Mouse (Mus musculus) bone marrow, adult 2 months (tissue): ENCODE measurements around the gene Ofcc1. TPM values are rescaled to one million over a fixed set of nuclear protein-coding genes. Genes with fewer than 3 reads are reported as not detected.

ENCODE experiments used
- H3K27ac ChIP-seq: fragments of 200-500 bp; 2 replicates; pipeline ENCODE4 v1.5.1; 2012; ENCODE audit warnings: low read depth, mild to moderate bottlenecking, control low read depth, inconsistent platforms, low read length; ENCODE audit not compliant: control insufficient read depth, poor library complexity, insufficient read depth
- H3K4me1 ChIP-seq: fragments of 200-500 bp; 2 replicates; pipeline ENCODE4 v1.6.1; 2011; ENCODE audit warnings: low read length; ENCODE audit not compliant: control insufficient read depth, insufficient read depth
- H3K4me3 ChIP-seq: fragments of 200-500 bp; replicated peaks from 2 replicates; pipeline ENCODE3; 2011; ENCODE audit warnings: mild to moderate bottlenecking, low read depth, low read length, control low read depth; ENCODE audit not compliant: control insufficient read depth
- CTCF ChIP-seq: fragments of 200-500 bp; IDR thresholded peaks from 2 replicates; pipeline ENCODE4 v1.5.1; 2011; ENCODE audit warnings: low read length, control low read depth; ENCODE audit not compliant: control insufficient read depth, insufficient read depth
- POLR2A ChIP-seq: fragments of 200-500 bp; IDR thresholded peaks from 2 replicates; pipeline ENCODE4 v1.6.1; 2011; ENCODE audit warnings: low read depth, mild to moderate bottlenecking, control low read depth, low read length, borderline replicate concordance; ENCODE audit not compliant: control insufficient read depth
- WGBS: fragments of 180-500 bp; shearing (Covaris S2); methylation state at CpG from one replicate; pipeline ENCODE4 v1.1.7; 2018; 5-methylcytosine and 5-hydroxymethylcytosine counted together
- polyA plus RNA-seq: library from polyadenylated mRNA; stranded (reverse); fragments of >200 nt; gene quantifications from 2 replicates; pipeline ENCODE4 v1.2.4, GENCODE M21; 2011; ENCODE audit warnings: low replicate concordance; ENCODE audit not compliant: missing spikeins, insufficient read depth, insufficient read length

Gene Ofcc1
- polyA plus RNA-seq, 1 experiment = not detected

GRCm38 (mm10) chr13:40023201-40023777 is 338.0 kb downstream of the Ofcc1 start:
- Histone ChIP-seq H3K27ac (no peak overlapping the region), H3K4me3 (no peak overlapping the region), H3K4me1 (no peaks in the 10 kb centered on the region)
- WGBS = 80% methylated on average over 8 of the region's 8 CpGs
- TF ChIP-seq POLR2A (no peak), CTCF (no peak)

GRCm38 (mm10) chr13:40022609-40023008 is 338.6 kb downstream of the Ofcc1 start:
- no peaks in the 10 kb centered on the region for H3K4me1 ChIP-seq
- WGBS = 50% methylated on average over 1 of the region's 1 CpGs
- TF ChIP-seq CTCF = no peak
- H3K4me3 ChIP-seq = no peak overlapping the region
- H3K27ac ChIP-seq = no peak overlapping the region

- Histone ChIP-seq H3K4me3 (no peak overlapping the region), H3K4me1 (no peaks in the 10 kb centered on the region), H3K27ac (no peak overlapping the region)
- 84% methylated on average over 8 of the region's 8 CpGs for WGBS
- TF ChIP-seq POLR2A = no peak
- no peak for TF ChIP-seq CTCF
These were observed 361.0 kb downstream of the Ofcc1 start for GRCm38 (mm10) chr13:40000236-40000635.

GRCm38 (mm10) chr13:39997901-39998300 is 363.3 kb downstream of the Ofcc1 start:
- H3K4me3 ChIP-seq = no peak overlapping the region
- TF ChIP-seq POLR2A (no peak), CTCF (no peak)
- 62% methylated on average over 4 of the region's 4 CpGs for WGBS
- H3K27ac ChIP-seq = no peak overlapping the region
- H3K4me1 ChIP-seq = no peaks in the 10 kb centered on the region

- Histone ChIP-seq H3K4me3 (no peak overlapping the region), H3K4me1 (no peaks in the 10 kb centered on the region), H3K27ac (no peak overlapping the region)
- WGBS = 84% methylated on average over 18 of the region's 18 CpGs
- TF ChIP-seq CTCF (no peak), POLR2A (no peak)
These were observed 381.8 kb downstream of the Ofcc1 start for GRCm38 (mm10) chr13:39979294-39980061.

GRCm38 (mm10) chr13:39968349-39969016 is 392.8 kb downstream of the Ofcc1 start:
- WGBS = 72% methylated on average over 8 of the region's 8 CpGs
- H3K27ac ChIP-seq = no peak overlapping the region
- TF ChIP-seq POLR2A (no peak), CTCF (no peak)
- H3K4me3 ChIP-seq = no peak overlapping the region
- H3K4me1 ChIP-seq = no peaks in the 10 kb centered on the region

GRCm38 (mm10) chr13:39957226-39957625 is 404.0 kb downstream of the Ofcc1 start:
- H3K4me1 ChIP-seq = no peaks in the 10 kb centered on the region
- WGBS = 73% methylated on average over 3 of the region's 3 CpGs
- TF ChIP-seq CTCF (no peak), POLR2A (no peak)

GRCm38 (mm10) chr13:39956017-39956416 is 405.2 kb downstream of the Ofcc1 start:
- H3K4me1 ChIP-seq = no peaks in the 10 kb centered on the region
- no peak for TF ChIP-seq CTCF
- TF ChIP-seq POLR2A = no peak
- WGBS = 84% methylated on average over 5 of the region's 5 CpGs
- no peak overlapping the region for H3K4me3 ChIP-seq
- H3K27ac ChIP-seq = no peak overlapping the region

More at GRCm38 (mm10) chr13:39957226-39957625, 404.0 kb downstream of the Ofcc1 start:
- Histone ChIP-seq H3K4me3 (no peak overlapping the region), H3K27ac (no peak overlapping the region)
